Mouse (Mus musculus) layer of hippocampus, adult 8-10 months (tissue): ENCODE measurements around the gene Rnf10. TPM values are rescaled to one million over a fixed set of nuclear protein-coding genes. Genes with fewer than 3 reads are reported as not detected.

ENCODE experiments used
- DNase-seq, 2 experiments: peaks; one replicate each; pipeline ENCODE4 v3.0.0; 2022; ENCODE audit warnings: low spot score in 2 of 2
- total RNA-seq, 4 experiments: library from RNA; stranded (reverse); gene quantifications; 2 replicates each; pipeline ENCODE4 v1.2.4; 2022

The Rnf10 gene
- total RNA-seq, 4 experiments from 2014 or later = 226 to 251 (median 245) TPM

- no peak for DNase-seq
These were observed 5.4 kb upstream of the Rnf10 start for GRCm38 (mm10) chr5:115278053-115278452.

GRCm38 (mm10) chr5:115275998-115276397 lies 3.3 kb upstream of the Rnf10 start:
- DNase-seq = no peak

GRCm38 (mm10) chr5:115274771-115275170 lies 2.1 kb upstream of the Rnf10 start:
- no peak for DNase-seq

GRCm38 (mm10) chr5:115274353-115274752 lies 1.7 kb upstream of the Rnf10 start:
- DNase-seq = no peak

- DNase-seq = no peak
These were observed 944 bp upstream of the Rnf10 start for GRCm38 (mm10) chr5:115273549-115274135.

GRCm38 (mm10) chr5:115271931-115272811 lies 527 bp downstream of the Rnf10 start:
- DNase-seq = no peak

- no peak for DNase-seq
These were observed 2.7 kb downstream of the Rnf10 start for GRCm38 (mm10) chr5:115269969-115270368.

GRCm38 (mm10) chr5:115268266-115268665 lies 4.4 kb downstream of the Rnf10 start:
- DNase-seq = no peak

GRCm38 (mm10) chr5:115267469-115268045 lies 5.1 kb downstream of the Rnf10 start:
- no peak for DNase-seq

- DNase-seq = no peak
These were observed 5.8 kb downstream of the Rnf10 start for GRCm38 (mm10) chr5:115266787-115267468.

- DNase-seq = no peak
These were observed 6.4 kb downstream of the Rnf10 start for GRCm38 (mm10) chr5:115266340-115266739.

- DNase-seq = no peak
These were observed 10.0 kb downstream of the Rnf10 start for GRCm38 (mm10) chr5:115262502-115263291.

GRCm38 (mm10) chr5:115261880-115262279 lies 10.8 kb downstream of the Rnf10 start:
- DNase-seq = no peak

- no peak for DNase-seq
These were observed 11.6 kb downstream of the Rnf10 start for GRCm38 (mm10) chr5:115261141-115261540.

- no peak for DNase-seq
These were observed 12.3 kb downstream of the Rnf10 start for GRCm38 (mm10) chr5:115260356-115260755.

GRCm38 (mm10) chr5:115256909-115257546 lies 15.7 kb downstream of the Rnf10 start:
- DNase-seq = no peak

- DNase-seq = no peak
These were observed 17.2 kb downstream of the Rnf10 start for GRCm38 (mm10) chr5:115255472-115255871.

GRCm38 (mm10) chr5:115240191-115240590 lies 32.5 kb downstream of the Rnf10 start:
- no peak for DNase-seq

- no peak for DNase-seq
These were observed 33.9 kb downstream of the Rnf10 start for GRCm38 (mm10) chr5:115238729-115239195.
